Mouse (Mus musculus): Measurements from ENCODE around the gene Tenm3. TPM values are rescaled to one million over a fixed set of nuclear protein-coding genes. Genes with fewer than 3 reads are reported as not detected.

The Tenm3 gene
- polyA plus RNA-seq, 1 experiment from 2014 or later, result 47.0 TPM

DNA sequence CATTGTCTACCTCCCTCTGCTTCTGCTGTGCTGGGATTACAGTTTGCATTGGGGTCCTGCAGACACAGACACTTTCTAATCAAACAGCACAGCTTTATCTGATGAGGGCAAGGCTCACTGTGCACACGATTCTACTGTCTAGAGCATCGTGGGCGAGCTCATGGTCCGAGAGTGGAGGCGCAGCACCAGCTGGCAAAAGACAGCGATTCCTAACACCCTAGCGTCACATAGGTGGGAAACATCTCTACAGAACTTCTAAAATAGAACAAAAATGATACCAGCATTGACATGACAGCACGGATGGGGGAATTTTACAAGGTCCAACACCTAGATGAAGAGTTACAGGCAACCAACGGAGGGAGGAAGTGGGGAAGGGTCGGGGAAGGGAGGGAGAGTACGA lies 561.9 kb downstream of the Tenm3 start:
- Histone ChIP-seq H3K27ac (replicated peaks; ENCODE audit: low read depth, low read length) (no peak overlapping the region), H3K27me3 (ENCODE audit: control insufficient read depth, insufficient read depth, low read length) (no peaks in the 10 kb centered on the region), H3K9me3 (replicated peaks; ENCODE audit: control insufficient read depth, low read length) (no peaks in the 10 kb centered on the region), H3K36me3 (replicated peaks; ENCODE audit: control insufficient read depth, insufficient read depth, low read depth, low read length) (peaks cover 3% of the 10 kb centered on the region; the same call in 1 of the 2 replicates), H3K4me2 (ENCODE audit: low read depth, low read length) (no peak overlapping the region), H3K4me3 (ENCODE audit: low read depth, low read length) (no peak overlapping the region), H3K9ac (replicated peaks; ENCODE audit: low read length) (no peak overlapping the region), H3K4me1 (ENCODE audit: control insufficient read depth, insufficient read depth, low read length) (no peaks in the 10 kb centered on the region)
- ATAC-seq (replicated peaks; ENCODE audit: insufficient number of reproducible peaks, low FRiP score, low TSS enrichment, low read depth) (no peak), DNase-seq (ENCODE audit: low spot score) (no peak)
- WGBS, result 92% methylated on average over 11 of the region's 11 CpGs

DNA sequence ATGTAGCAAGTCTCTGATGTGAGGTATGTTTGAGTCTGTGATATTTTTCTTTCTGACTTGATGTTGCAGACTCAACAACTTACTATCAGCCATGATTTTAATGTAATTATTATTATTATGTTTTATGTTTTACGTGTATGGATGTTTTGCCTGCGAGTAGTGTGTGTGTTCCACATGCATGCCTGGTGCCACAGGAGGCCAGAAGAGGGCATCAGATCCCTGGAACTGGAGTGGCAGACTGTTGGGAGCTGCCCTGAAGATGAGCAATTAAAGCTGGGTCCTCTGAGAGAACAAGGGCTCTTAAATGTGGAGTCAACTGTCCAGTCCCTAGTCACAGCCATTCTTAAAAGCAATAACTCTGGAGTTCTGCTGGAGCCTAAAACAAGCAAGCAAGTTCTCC lies 564.4 kb downstream of the Tenm3 start:
- Histone ChIP-seq H3K9me3 (replicated peaks; ENCODE audit: control insufficient read depth, low read length) (no peaks in the 10 kb centered on the region), H3K4me1 (ENCODE audit: control insufficient read depth, insufficient read depth, low read length) (no peaks in the 10 kb centered on the region), H3K36me3 (replicated peaks; ENCODE audit: control insufficient read depth, insufficient read depth, low read depth, low read length) (peaks cover 20% of the 10 kb centered on the region), H3K27ac (replicated peaks; ENCODE audit: low read depth, low read length) (no peak overlapping the region), H3K4me3 (ENCODE audit: low read depth, low read length) (no peak overlapping the region), H3K9ac (replicated peaks; ENCODE audit: low read length) (no peak overlapping the region), H3K27me3 (ENCODE audit: control insufficient read depth, insufficient read depth, low read length) (no peaks in the 10 kb centered on the region), H3K4me2 (ENCODE audit: low read depth, low read length) (no peak overlapping the region)
- DNase-seq (ENCODE audit: low spot score) (no peak), ATAC-seq (replicated peaks; ENCODE audit: insufficient number of reproducible peaks, low FRiP score, low TSS enrichment, low read depth) (no peak)
- 98% methylated on average over 2 of the region's 2 CpGs for WGBS

DNA sequence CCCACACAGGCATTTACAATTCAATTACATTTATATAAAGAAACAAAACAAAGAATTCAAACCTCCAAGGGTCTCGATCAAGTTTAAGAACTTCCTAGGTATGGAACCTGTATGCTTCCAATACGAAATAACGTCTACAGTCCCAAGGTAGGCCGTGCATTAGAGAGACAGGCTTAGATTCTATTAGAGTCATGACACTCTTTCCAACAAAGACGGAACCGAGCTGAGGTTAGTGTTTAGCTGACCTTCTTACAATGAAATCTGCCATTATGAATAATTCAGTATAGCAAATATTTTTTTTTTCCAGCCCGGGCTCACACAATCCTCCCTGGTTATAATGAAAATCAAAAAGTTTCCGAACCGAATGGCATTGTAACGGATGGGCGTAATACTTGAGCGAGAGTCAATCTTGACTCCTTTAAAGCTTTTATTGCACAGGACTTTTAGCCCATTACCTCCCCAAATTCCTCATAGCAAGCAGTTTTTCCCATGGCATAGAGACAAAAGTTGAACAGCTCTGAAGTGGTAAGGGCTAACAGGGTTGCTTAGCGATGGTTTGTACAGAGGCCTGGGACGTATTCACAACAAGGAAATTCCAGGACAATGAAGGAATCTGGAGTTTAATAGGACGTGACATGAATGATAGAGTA lies 565.6 kb downstream of the Tenm3 start:
- Histone ChIP-seq H3K4me2 (ENCODE audit: low read depth, low read length) (no peak overlapping the region), H3K27me3 (ENCODE audit: control insufficient read depth, insufficient read depth, low read length) (no peaks in the 10 kb centered on the region), H3K4me1 (ENCODE audit: control insufficient read depth, insufficient read depth, low read length) (no peaks in the 10 kb centered on the region), H3K36me3 (replicated peaks; ENCODE audit: control insufficient read depth, insufficient read depth, low read depth, low read length) (peaks cover 20% of the 10 kb centered on the region), H3K9ac (replicated peaks; ENCODE audit: low read length) (no peak overlapping the region), H3K9me3 (replicated peaks; ENCODE audit: control insufficient read depth, low read length) (no peaks in the 10 kb centered on the region), H3K27ac (replicated peaks; ENCODE audit: low read depth, low read length) (no peak overlapping the region), H3K4me3 (ENCODE audit: low read depth, low read length) (no peak overlapping the region)
- ATAC-seq (replicated peaks; ENCODE audit: insufficient number of reproducible peaks, low FRiP score, low TSS enrichment, low read depth) (peak; percentile 68; the same call in 1 of the 2 replicates), DNase-seq (ENCODE audit: low spot score) (peak; percentile 29)
- 83% methylated on average over 15 of the region's 15 CpGs for WGBS

DNA sequence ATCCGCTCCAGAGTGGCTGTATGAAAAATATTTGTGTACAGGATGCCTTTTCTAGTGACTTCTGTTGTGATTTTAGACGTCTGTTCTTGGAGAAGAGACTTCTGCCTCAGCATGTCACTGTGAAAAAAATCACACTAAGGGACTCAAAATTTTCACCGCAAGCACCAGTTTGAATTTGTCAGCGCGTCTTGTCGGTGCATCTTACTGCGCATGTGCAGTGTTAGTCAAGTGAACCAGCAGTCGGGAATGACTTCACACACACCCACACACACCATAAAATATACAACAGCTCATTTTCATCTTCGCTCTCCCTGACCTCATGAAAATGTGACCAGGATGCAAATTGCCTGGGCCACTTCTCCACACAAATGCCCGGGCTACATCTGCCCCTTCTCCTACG lies 568.7 kb downstream of the Tenm3 start:
- Histone ChIP-seq H3K4me3 (ENCODE audit: low read depth, low read length) (no peak overlapping the region), H3K27me3 (ENCODE audit: control insufficient read depth, insufficient read depth, low read length) (no peaks in the 10 kb centered on the region), H3K4me1 (ENCODE audit: control insufficient read depth, insufficient read depth, low read length) (no peaks in the 10 kb centered on the region), H3K9me3 (replicated peaks; ENCODE audit: control insufficient read depth, low read length) (no peaks in the 10 kb centered on the region), H3K27ac (replicated peaks; ENCODE audit: low read depth, low read length) (0 out of 2 replicates have a peak overlapping the region, but pooled peaks have one; percentile 22), H3K36me3 (replicated peaks; ENCODE audit: control insufficient read depth, insufficient read depth, low read depth, low read length) (peaks cover 20% of the 10 kb centered on the region), H3K4me2 (ENCODE audit: low read depth, low read length) (no peak overlapping the region), H3K9ac (replicated peaks; ENCODE audit: low read length) (no peak overlapping the region)
- no peak for DNase-seq (ENCODE audit: low spot score)
- no peak for ATAC-seq (replicated peaks; ENCODE audit: insufficient number of reproducible peaks, low FRiP score, low TSS enrichment, low read depth)
- WGBS, result 94% methylated on average over 11 of the region's 11 CpGs

DNA sequence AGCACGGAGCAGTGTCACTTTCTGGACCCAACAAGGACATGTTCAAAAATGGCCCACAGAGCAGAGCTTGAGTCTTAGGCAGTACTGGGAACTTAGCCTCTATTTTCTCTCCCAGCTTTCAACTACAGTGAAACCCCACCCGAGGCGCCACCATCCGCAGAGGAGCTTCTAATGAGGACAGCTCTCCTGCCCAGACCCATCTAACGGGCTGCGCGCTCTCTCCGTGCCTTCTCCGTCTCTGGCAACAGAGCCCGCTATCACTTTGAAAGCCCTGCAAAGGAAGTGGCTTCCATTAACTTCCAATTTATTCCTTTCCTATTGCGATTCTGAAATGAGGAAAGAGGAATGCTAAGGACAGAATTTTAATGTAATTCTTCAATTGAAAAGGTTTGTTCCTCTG lies 569.2 kb downstream of the Tenm3 start:
- H3K9me3 ChIP-seq (replicated peaks; ENCODE audit: control insufficient read depth, low read length), result no peaks in the 10 kb centered on the region
- H3K4me3 ChIP-seq (ENCODE audit: low read depth, low read length), result no peak overlapping the region
- ATAC-seq (replicated peaks; ENCODE audit: insufficient number of reproducible peaks, low FRiP score, low TSS enrichment, low read depth) (no peak), DNase-seq (ENCODE audit: low spot score) (no peak)
- H3K27ac ChIP-seq (replicated peaks; ENCODE audit: low read depth, low read length), result no peak overlapping the region
- no peak overlapping the region for H3K9ac ChIP-seq (replicated peaks; ENCODE audit: low read length)
- no peaks in the 10 kb centered on the region for H3K4me1 ChIP-seq (ENCODE audit: control insufficient read depth, insufficient read depth, low read length)
- peaks cover 20% of the 10 kb centered on the region for H3K36me3 ChIP-seq (replicated peaks; ENCODE audit: control insufficient read depth, insufficient read depth, low read depth, low read length)
- no peak overlapping the region for H3K4me2 ChIP-seq (ENCODE audit: low read depth, low read length)
- no peaks in the 10 kb centered on the region for H3K27me3 ChIP-seq (ENCODE audit: control insufficient read depth, insufficient read depth, low read length)
- WGBS, result 87% methylated on average over 11 of the region's 11 CpGs

DNA sequence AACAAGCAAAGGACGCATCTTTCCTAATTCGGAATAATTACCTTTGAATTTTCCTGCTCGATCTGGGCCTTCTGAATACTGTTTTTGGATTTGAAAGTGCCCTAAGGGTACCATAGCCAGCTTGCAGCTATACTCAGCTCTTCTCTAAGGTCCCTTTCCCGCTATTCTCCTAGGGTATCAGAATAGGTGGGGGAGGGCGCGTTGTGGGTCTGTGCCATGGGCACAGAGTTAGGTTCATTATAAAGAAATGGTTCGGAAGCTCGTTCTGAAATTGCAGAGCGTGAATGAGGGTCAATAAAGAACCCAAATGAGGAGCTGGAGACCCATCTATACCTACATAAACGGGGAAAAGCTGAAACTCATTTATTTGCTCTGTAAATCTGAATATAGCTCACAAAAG lies 575.1 kb downstream of the Tenm3 start:
- DNase-seq (ENCODE audit: low spot score) (no peak), ATAC-seq (replicated peaks; ENCODE audit: insufficient number of reproducible peaks, low FRiP score, low TSS enrichment, low read depth) (no peak)
- H3K4me1 ChIP-seq (ENCODE audit: control insufficient read depth, insufficient read depth, low read length), result no peaks in the 10 kb centered on the region
- 92% methylated on average over 10 of the region's 10 CpGs for WGBS
- no peak overlapping the region for H3K27ac ChIP-seq (replicated peaks; ENCODE audit: low read depth, low read length)
- no peak overlapping the region for H3K9ac ChIP-seq (replicated peaks; ENCODE audit: low read length)
- H3K36me3 ChIP-seq (replicated peaks; ENCODE audit: control insufficient read depth, insufficient read depth, low read depth, low read length), result no peaks in the 10 kb centered on the region
- H3K9me3 ChIP-seq (replicated peaks; ENCODE audit: control insufficient read depth, low read length), result no peaks in the 10 kb centered on the region
- H3K4me2 ChIP-seq (ENCODE audit: low read depth, low read length), result no peak overlapping the region
- no peak overlapping the region for H3K4me3 ChIP-seq (ENCODE audit: low read depth, low read length)
- no peaks in the 10 kb centered on the region for H3K27me3 ChIP-seq (ENCODE audit: control insufficient read depth, insufficient read depth, low read length)

DNA sequence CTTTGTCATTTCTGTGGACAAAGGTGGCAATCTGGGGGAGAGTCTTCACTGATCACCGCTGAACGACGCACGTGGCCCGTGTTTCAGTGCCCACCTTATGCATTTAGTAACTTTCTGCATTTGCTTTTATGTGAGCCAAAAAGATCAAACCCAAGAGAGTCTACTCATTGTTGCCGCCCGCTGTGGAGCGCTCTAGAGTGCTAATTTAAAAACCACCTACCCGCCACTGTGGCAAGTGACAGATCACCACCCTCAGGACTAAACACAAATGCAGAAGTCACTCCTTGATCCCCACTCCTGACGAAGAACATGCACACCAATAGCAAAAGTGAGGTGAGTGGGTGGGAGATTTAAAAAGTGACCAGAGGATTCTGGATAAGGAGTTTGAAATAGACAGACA lies 583.5 kb downstream of the Tenm3 start:
- ATAC-seq (replicated peaks; ENCODE audit: insufficient number of reproducible peaks, low FRiP score, low TSS enrichment, low read depth) (no peak), DNase-seq (ENCODE audit: low spot score) (no peak)
- H3K27ac ChIP-seq (replicated peaks; ENCODE audit: low read depth, low read length), result no peak overlapping the region
- H3K27me3 ChIP-seq (ENCODE audit: control insufficient read depth, insufficient read depth, low read length), result no peaks in the 10 kb centered on the region
- H3K4me3 ChIP-seq (ENCODE audit: low read depth, low read length), result no peak overlapping the region
- no peaks in the 10 kb centered on the region for H3K9me3 ChIP-seq (replicated peaks; ENCODE audit: control insufficient read depth, low read length)
- H3K9ac ChIP-seq (replicated peaks; ENCODE audit: low read length), result no peak overlapping the region
- no peaks in the 10 kb centered on the region for H3K36me3 ChIP-seq (replicated peaks; ENCODE audit: control insufficient read depth, insufficient read depth, low read depth, low read length)
- 92% methylated on average over 10 of the region's 10 CpGs for WGBS
- no peaks in the 10 kb centered on the region for H3K4me1 ChIP-seq (ENCODE audit: control insufficient read depth, insufficient read depth, low read length)
- no peak overlapping the region for H3K4me2 ChIP-seq (ENCODE audit: low read depth, low read length)

DNA sequence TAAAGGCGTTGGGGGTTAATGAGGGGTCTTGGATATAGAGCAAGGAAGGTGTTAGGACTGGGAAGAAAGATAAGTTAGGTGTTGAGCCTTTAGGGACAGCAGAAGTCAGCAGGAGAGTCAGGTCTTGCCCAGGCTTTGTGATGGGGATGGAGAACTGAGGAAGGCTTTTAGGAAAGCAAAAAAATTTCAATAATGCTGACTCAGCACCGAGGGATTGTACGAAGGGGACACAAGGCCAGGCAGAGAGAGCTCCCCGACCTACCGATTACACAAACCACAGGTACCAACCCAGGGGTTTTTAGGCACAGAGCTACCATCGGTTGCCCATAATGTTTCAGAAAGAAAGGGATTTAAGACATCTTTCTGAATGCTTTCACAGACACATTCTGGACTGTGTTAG lies 583.9 kb downstream of the Tenm3 start:
- no peak overlapping the region for H3K27ac ChIP-seq (replicated peaks; ENCODE audit: low read depth, low read length)
- H3K36me3 ChIP-seq (replicated peaks; ENCODE audit: control insufficient read depth, insufficient read depth, low read depth, low read length), result no peaks in the 10 kb centered on the region

More for the DNA sequence above, 583.9 kb downstream of the Tenm3 start:
- H3K4me2 ChIP-seq (ENCODE audit: low read depth, low read length), result no peak overlapping the region
- no peak overlapping the region for H3K4me3 ChIP-seq (ENCODE audit: low read depth, low read length)
- no peak for ATAC-seq (replicated peaks; ENCODE audit: insufficient number of reproducible peaks, low FRiP score, low TSS enrichment, low read depth)
- H3K27me3 ChIP-seq (ENCODE audit: control insufficient read depth, insufficient read depth, low read length), result no peaks in the 10 kb centered on the region
- H3K9ac ChIP-seq (replicated peaks; ENCODE audit: low read length), result no peak overlapping the region
- 82% methylated on average over 6 of the region's 6 CpGs for WGBS
- no peaks in the 10 kb centered on the region for H3K4me1 ChIP-seq (ENCODE audit: control insufficient read depth, insufficient read depth, low read length)
- H3K9me3 ChIP-seq (replicated peaks; ENCODE audit: control insufficient read depth, low read length), result no peaks in the 10 kb centered on the region
- no peak for DNase-seq (ENCODE audit: low spot score)

All from embryonic facial prominence, embryonic 11.5 days (tissue).